Mouse (Mus musculus) spleen, adult 2 months (tissue): ENCODE measurements around the gene Fyb.

Experiments
- CTCF ChIP-seq: fragments of 200-500 bp; IDR thresholded peaks from 2 replicates; pipeline ENCODE4 v1.5.1; 2011; ENCODE audit warnings: mild to moderate bottlenecking, inconsistent platforms; ENCODE audit not compliant: insufficient read depth, insufficient read length, insufficient replicate concordance; ENCODE audit errors: extremely low read depth
- POLR2A ChIP-seq: fragments of 200-500 bp; IDR thresholded peaks from 2 replicates; pipeline ENCODE4 v1.6.1; 2011; ENCODE audit warnings: low read depth, low read length, inconsistent platforms

- no peak for TF ChIP-seq CTCF
- no peak for TF ChIP-seq POLR2A
Observed at GRCm38 (mm10) chr15:6635405-6635804, 112.8 kb downstream of the Fyb start.
